Mouse (Mus musculus) mature B cell (primary cell): ENCODE data around the gene Cdca7l.

Experiments
- in situ Hi-C: fragments of 300-500 bp; cut with MboI; formaldehyde crosslinking; loops from 2 replicates; pipeline ENCODE4 v1.14.3; 2019

Gene Cdca7l

GRCm38 (mm10) chr12:117808355-117809326, 4.6 kb downstream of the Cdca7l start:
- in situ Hi-C loops = no loop called here

DNA sequence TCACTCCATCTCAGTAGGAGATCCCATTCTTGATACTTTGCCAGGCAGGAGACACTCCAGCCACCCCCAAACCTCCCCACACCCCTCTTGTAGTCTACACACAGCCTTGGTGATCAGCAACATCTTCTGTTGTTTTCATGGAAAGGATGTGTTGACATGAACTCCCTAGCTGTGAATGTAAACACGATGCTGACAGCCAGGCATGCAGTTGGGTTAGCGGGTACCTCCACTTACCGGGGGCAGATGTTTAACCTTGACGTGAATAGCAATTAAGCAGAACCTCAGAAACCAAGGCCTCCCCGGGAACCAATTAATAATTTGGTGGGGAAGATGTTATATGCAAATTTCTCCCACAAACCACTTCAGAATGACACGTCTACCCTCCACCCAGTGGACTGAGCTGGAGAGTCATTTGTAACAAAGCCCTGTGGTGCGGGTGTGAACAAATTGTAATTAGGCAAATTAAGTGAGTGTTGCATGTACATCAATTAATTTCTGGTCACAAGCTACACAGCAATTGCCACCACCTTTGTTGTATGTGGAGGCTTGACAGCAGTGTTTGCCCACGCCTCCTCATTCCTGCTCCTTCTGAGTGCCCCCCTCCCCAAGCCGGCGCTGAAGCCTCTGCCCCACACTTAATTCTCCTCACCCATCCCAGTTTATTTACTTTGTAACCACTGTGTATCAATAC, 5.4 kb downstream of the Cdca7l start:
- in situ Hi-C loops = no loop called here

DNA sequence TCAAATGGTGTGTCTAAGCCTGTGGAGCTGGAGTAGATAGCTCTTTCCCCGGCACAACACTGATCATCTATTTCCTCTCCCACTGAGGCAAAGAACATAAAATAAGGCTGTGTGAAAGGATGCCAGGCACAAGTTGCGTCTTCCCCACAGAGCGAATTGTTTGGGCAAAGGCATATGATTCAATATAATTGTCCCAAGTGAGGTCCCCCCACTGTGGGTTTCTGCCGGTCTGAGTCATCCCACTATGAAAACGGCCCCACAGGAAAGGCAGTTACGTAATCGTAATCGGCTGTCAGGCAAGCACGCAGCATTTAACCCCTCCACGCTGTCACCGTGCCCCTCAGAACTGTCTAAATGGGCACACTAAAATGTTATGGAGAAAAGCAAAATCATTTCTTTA, 6.0 kb downstream of the Cdca7l start:
- in situ Hi-C loops = no loop called here

- in situ Hi-C loops = no loop called here
Observed at GRCm38 (mm10) chr12:117820138-117820858, 16.2 kb downstream of the Cdca7l start.

DNA sequence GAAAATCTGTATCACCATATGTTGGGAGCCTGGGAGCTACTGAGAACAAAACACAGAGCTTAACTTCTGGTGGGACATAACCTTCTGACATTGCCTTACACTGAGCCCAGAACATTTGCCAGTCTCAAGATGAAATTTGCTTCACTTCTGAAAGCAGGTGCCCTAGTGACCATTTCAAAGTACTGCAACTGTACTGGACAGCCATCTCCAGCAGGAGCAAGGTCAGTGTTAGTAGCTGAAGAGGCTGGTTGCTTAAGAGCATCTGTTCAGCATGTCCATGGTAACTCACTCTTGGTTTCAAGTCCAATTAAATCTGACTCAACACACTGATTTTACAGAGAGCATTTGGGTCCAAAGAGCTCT, 16.8 kb downstream of the Cdca7l start:
- in situ Hi-C loops = no loop called here

DNA sequence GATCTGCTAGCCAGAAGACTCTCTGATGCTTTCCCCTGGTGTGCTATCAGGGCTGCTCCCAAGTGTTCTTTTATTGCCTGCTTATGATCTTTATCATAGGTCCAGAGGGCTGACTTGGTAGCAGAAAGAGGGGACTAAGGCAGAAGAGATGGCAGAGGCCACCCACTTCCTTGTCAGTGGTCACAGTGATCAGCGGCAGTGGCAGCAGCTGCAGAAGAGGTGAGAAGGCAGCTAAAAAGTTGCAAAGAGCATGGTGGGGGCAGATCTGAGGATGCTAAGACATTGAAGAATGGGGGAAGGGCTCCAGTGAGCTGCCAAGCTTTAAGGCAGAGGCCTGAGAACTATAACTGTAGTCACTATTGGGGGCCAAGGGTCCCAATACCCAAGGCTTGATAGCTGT, 17.3 kb downstream of the Cdca7l start:
- in situ Hi-C loops = no loop called here

GRCm38 (mm10) chr12:117828350-117828749, 24.3 kb downstream of the Cdca7l start:
- in situ Hi-C loops = no loop called here

DNA sequence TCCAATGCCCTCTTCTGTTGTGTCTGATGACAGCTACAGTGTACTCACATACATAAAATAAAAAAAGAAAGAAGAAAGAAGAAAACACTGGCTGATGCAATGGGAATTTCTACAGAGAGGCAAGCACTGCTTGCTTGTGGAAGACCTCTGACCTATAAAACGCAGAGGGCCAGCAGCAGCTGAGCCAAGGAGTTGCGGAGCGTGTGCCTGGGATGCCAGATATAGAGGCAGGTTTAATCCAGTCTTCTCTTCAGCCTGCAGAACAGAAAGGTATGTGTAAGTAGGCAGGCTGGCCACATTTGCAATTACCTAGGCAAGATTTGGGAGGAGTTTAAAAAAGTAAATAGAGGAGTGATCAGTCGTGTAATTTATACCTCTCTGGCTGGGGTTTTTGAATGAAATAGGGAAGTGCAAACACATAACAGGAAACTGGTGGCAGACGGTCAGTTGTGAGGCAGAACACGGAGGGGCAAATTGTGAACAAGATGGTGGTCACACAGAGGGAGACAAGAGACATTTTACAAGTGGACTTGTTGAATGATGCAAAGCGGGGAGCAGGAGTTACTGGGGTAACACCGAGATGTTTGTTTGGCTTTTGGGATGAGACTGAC, 27.4 kb downstream of the Cdca7l start:
- in situ Hi-C loops = no loop called here

DNA sequence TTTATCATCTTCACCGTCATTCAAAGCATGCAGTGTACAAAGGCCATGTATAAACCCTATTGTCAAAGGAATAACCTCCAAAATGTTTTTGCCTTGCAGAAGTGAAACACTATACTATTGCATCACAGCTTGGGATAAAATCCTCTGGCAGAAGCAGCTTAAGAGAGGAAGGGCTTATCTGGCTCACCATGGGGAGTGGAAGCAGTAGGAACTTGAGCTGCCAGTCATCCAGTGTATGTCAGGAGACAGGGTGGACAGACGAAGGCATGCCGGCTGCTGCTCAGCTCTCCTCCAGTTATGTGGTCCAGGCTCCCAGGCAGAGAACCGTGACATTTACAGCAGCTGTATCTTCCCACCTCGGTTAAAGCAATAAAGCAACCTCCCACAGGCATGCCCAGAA, 28.1 kb downstream of the Cdca7l start:
- in situ Hi-C loops = no loop called here

- in situ Hi-C loops = no loop called here
Observed at GRCm38 (mm10) chr12:117834652-117835051, 30.6 kb downstream of the Cdca7l start.

- in situ Hi-C loops = no loop called here
Observed at GRCm38 (mm10) chr12:117835371-117835770, 31.3 kb downstream of the Cdca7l start.

DNA sequence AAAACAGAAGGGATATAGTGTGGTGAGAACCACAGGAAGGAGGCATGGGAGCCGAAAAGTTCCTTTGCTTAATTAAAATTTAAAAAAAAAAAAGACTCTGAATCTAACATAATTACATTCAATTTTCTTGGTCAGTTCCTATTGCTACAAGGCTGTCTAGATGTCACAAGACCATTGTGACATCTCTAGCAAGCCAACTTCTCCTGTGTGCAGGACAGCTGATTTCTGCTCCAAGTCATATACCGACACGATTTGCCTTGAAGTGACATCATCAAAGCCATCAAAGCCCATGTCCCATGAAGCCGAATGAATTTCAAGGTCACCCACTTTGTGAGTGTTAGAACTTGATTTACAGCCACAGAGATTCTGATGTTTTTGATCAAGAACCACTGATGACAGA, 33.3 kb downstream of the Cdca7l start:
- in situ Hi-C loops = no loop called here

DNA sequence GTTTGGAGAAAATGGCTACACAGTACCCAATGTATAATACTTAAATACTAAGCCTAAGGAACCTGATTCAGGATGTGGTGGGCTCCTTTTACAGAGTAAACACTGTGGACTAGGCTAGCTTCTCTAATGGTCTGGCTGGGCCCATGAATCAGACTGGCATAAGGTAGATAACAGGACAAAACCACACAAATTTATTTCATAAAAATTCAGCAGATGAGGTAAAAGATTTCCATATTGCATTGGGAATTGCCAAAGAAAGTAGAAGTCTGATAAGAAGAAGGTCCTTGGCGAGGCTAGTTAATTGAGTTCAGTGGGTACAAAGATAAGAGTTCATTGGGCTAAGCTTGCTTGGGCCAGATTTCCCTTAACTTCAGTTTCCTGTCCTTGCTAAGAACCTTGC, 36.6 kb downstream of the Cdca7l start:
- in situ Hi-C loops = no loop called here

DNA sequence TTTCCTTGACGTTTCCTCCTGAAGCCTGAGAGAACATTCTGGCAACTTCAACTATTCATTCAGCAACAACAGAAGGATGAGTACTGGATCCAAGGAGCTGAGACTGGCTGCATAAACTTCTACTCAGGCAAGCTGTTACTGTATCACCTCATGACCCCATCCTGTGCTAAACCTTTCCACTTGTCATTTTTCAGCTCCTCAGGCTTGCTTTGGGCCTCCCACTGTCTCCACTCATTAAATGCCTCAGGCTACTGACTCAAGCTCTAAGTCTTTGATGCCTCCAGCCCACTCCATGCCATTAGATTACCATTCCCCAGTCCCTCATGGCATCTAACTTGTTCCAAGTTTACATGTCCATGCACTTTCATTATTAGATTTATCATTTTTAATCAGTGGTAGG, 38.6 kb downstream of the Cdca7l start:
- in situ Hi-C loops = no loop called here

- in situ Hi-C loops = no loop called here
Observed at GRCm38 (mm10) chr12:117843302-117844074, 39.4 kb downstream of the Cdca7l start.

DNA sequence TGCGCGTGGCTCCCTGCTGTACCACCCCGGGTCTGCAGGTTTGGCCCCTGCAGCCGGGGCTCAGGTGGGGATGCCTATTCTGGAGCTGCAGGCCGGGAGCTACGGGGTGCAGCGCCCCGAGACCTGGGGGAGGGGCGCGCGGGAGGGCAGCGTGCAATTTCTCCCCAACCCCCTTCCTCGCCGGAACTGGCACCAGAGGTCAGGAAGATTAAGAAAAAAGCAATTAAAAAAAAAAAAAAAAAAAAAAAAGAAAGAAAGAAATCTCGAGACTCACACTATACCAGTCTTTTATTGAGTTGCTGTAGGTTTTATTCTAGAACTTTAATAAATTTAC, 40.0 kb downstream of the Cdca7l start:
- in situ Hi-C loops = no loop called here

- in situ Hi-C loops = no loop called here
Observed at GRCm38 (mm10) chr12:117844917-117845316, 40.8 kb downstream of the Cdca7l start.

DNA sequence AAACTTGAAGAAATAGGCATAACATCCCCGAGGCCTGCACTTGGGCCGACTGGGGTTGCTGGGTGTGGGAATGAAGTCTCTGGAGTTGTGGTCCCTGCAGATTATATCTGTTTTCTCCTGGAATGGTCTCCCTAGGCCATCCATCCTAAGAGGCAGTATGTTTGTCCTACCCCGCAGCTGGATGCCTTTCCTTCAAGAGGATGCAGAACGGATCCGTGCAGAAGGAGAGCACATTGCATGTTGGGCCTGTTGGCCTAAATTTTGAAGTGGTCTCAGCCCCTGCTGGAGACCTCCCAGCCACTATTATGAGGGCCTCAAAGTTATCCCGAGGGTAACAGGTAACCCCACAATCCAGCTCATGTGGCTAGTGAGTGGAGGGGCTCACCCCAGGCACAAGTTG, 44.5 kb downstream of the Cdca7l start:
- in situ Hi-C loops = no loop called here

- in situ Hi-C loops = no loop called here
Observed at GRCm38 (mm10) chr12:117850472-117850871, 46.4 kb downstream of the Cdca7l start.

DNA sequence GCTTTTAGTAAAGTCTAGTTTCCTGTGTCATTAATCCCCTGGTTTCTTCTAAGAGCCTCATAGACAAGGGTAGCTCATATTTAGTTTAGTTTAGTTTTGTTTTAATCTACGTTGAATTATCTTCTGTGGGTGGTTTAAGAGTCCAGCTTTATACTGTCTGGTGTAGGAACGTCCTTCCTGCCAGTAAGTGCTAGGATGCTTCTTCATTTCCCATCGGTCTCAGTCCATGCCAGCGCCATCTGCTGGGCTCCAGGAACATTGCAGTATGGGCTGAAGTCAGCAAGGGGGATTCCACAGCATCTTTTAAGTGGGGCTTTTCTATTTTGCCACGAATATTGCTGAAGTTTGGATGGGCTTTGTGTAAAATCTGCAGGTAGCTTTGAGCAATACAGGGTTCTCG, 49.2 kb downstream of the Cdca7l start:
- in situ Hi-C loops = no loop called here

DNA sequence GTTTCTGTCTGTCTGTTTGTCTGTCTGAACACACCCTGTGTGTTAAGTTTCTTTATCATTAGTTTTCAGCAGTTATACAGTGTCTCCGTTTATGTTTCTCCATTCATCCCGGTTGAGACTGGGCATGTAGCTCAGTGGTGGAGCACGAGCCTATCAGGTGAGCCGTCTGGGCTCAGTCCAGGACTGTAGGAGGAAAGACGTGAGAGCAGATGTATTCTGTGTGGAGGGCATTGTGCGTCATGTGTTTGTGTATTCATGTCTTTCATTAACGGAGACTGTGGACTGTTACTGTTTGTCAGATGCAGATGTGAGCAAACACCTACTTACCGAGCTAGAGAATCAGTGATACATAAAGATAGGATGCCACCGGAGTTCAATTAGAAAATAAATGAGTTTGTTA, 52.9 kb downstream of the Cdca7l start:
- in situ Hi-C loops = no loop called here

- in situ Hi-C loops = no loop called here
Observed at GRCm38 (mm10) chr12:117857884-117858283, 53.8 kb downstream of the Cdca7l start.
